Mouse (Mus musculus): ENCODE data around the gene Gria4. TPM values are rescaled to one million over a fixed set of nuclear protein-coding genes. Genes with fewer than 3 reads are reported as not detected.
"Not testable (repeated sequence)": the region's sequence is repeated elsewhere in the genome, so short reads cannot be mapped to it uniquely, and the experiment has no call there.

The Gria4 gene
- polyA plus RNA-seq, 1 experiment from 2014 or later: 25.4 TPM

DNA sequence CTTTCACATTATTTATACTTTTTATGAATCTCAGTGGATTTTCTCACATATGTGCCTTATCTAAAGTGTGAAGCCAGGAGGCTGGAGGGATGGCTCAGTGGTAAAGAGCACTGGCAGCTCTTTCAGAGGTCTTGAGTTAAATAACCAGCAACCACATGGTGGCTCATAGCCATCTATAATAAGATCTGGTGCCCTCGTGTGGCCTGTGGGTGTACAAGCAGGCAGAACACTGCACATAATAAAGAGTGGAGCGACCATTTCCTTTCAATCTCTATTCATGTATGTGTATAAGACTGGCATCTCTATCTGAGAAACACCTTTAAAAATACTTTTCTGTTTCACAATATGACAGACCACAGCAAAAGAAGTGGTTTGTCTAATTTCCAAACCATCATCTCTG lies 353.1 kb downstream of the Gria4 start:
- H3K9ac ChIP-seq (replicated peaks): no peak overlapping the region
- H3K4me3 ChIP-seq (replicated peaks): no peak overlapping the region
- WGBS: 18% methylated on average over 2 of the region's 2 CpGs
- no peak overlapping the region for H3K4me2 ChIP-seq (replicated peaks)
- no peak overlapping the region for H3K27ac ChIP-seq
- no peaks in the 10 kb centered on the region for H3K36me3 ChIP-seq
- no peaks in the 10 kb centered on the region for H3K27me3 ChIP-seq
- ATAC-seq: peak; percentile 72; the same call in 1 of the 2 replicates
- H3K9me3 ChIP-seq: no peaks in the 10 kb centered on the region
- no peaks in the 10 kb centered on the region for H3K4me1 ChIP-seq (replicated peaks)

DNA sequence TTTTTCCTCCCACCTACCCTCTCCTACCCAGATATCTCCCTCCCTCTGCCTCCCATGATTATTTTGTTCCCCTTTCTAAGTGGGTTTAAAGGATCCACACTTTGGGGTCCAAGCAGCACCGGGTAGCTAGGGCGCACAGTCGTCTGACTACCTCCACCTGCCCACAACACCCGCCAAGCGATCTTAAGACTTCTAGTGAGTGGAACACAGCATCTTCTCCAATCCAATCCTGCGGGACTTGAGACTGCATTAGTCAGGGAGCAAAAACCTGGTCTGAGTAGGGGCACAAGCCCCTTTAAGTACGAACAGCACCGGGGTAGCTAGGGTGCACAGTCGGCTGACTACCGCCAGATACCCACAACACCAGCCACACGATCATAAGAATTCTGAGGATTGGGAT lies 395.2 kb downstream of the Gria4 start:
- not testable (repeated sequence) for H3K4me2 ChIP-seq (replicated peaks); H3K9me3 ChIP-seq; H3K27me3 ChIP-seq; H3K4me1 ChIP-seq (replicated peaks); H3K36me3 ChIP-seq; H3K9ac ChIP-seq (replicated peaks); H3K27ac ChIP-seq; ATAC-seq; H3K4me3 ChIP-seq (replicated peaks)
- WGBS: 96% methylated on average over 11 of the region's 11 CpGs

DNA sequence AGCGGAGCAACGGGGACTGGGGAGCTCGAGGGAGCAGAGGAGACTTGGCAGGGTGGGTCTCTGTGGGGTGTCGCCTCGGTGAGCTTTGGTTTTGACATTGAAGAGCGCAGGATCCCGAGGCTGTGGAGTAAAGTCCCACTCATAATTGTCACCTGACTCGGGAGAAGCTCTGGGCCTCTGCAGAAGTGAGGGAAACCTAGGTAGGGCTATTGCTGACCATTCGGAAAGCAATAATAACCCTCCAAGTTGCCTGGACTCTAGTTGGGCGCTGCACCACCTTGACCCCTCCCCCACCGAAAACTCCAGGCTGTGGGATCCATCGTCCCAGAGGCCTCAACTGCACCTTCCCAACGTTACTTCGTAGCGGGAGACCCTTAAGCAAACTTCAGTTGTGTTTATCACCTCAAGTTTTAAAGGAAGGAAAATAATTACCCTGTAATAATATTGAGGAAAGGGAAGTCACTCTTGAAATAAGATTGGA lies 419.4 kb downstream of the Gria4 start:
- no peak for ATAC-seq
- Histone ChIP-seq H3K27ac (peak overlapping the region; percentile 92), H3K4me3 (replicated peaks) (peak overlapping the region; percentile 73), H3K27me3 (no peaks in the 10 kb centered on the region), H3K4me1 (replicated peaks) (peaks cover 21% of the 10 kb centered on the region), H3K36me3 (0 out of 2 replicates have a peak, but pooled peaks cover 2% of the 10 kb centered on the region), H3K9ac (replicated peaks) (peak overlapping the region; percentile 68), H3K4me2 (replicated peaks) (peak overlapping the region; percentile 58), H3K9me3 (no peaks in the 10 kb centered on the region)
- under 1% methylated on average over 15 of the region's 15 CpGs for WGBS

DNA sequence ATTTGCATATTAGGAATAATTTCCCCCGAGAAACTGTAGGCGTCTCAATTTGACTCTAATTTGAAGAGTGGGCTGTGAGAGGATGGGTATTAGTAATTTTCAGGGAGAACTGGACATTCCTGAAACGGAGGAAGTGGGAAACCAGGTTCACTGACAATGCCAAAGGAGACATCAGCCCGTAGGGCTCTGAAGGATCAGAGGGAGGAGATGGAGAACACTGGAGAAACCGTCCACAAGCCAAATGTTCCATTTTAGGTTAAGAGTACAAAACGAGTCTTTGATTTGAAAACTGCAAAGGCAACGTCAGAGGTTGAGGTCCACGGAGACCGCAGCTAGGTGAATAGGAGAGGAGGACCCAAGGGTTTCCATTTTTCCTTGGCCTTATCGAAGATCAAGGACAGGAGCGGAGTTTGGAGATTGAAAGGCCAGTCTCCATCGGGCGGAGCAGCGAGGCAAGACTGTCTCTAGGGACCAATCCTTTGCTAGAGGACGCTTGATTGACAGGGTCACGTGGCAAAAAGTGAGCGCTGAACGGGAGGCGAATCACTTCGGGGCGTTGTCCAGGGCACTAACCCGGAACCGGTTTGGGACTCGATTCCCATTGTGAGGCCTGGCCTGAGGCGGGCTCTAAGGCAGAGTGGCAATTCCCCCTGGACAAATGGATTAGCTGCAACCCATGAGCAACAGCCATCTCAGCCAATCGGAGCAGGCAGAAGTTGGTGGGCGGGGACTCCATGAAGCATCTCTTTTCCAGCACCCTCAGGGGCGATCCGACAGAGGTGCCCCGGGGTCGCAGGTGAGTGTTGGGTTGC lies 420.0 kb downstream of the Gria4 start, which contains the start of gene Msantd4:
Msantd4 (plus strand) TSS at position 735 of the 812 bp plus-strand sequence.
- peak within 1 kb of the TSS; percentile 92 for H3K27ac ChIP-seq
- ATAC-seq: peak; percentile 100

More for the DNA sequence above, 420.0 kb downstream of the Gria4 start, which contains the start of gene Msantd4:
- under 1% methylated on average over 31 of the region's 31 CpGs for WGBS
- Histone ChIP-seq H3K9ac (replicated peaks) (peak within 1 kb of the TSS; percentile 69), H3K4me2 (replicated peaks) (peak within 1 kb of the TSS; percentile 58), H3K9me3 (no peaks in the 10 kb centered on the region), H3K36me3 (0 out of 2 replicates have a peak, but pooled peaks cover 2% of the 10 kb centered on the region), H3K27me3 (no peaks in the 10 kb centered on the region), H3K4me1 (replicated peaks) (peaks cover 21% of the 10 kb centered on the region), H3K4me3 (replicated peaks) (peak within 1 kb of the TSS; percentile 73)

Small RNA genes lying within 50 kb of the gene (microRNA-seq; reads per million reads assigned to microRNA genes)
- gene Gm23811 (not detected), gene Gm23992 (not detected)

Measured in midbrain, embryonic 13.5 days (tissue).